Mouse (Mus musculus) liver, embryonic 16.5 days (tissue): ENCODE data around the gene Foxp4. TPM values are rescaled to one million over a fixed set of nuclear protein-coding genes. Genes with fewer than 3 reads are reported as not detected.

Source experiments
- ATAC-seq: fragments of 200-750 bp; cut with Nextera tagmentation; 2 replicates; pipeline ENCODE4 v1.8.0; 2017; ENCODE audit warnings: low read depth, mild to moderate bottlenecking, moderate number of reproducible peaks, moderate library complexity
- H3K27ac ChIP-seq: fragments of 300-500 bp; sonication (generic); 2 replicates; pipeline ENCODE4 v1.5.1; 2014; ENCODE audit warnings: mild to moderate bottlenecking, low read length
- H3K27me3 ChIP-seq: fragments of 300-500 bp; sonication (generic); 2 replicates; pipeline ENCODE4 v1.6.1; 2014; ENCODE audit warnings: low read depth, low read length, mixed read lengths; ENCODE audit not compliant: control insufficient read depth, insufficient read depth
- H3K36me3 ChIP-seq: fragments of 300-500 bp; sonication (generic); 2 replicates; pipeline ENCODE4 v1.6.1; 2014; ENCODE audit warnings: mild to moderate bottlenecking; ENCODE audit not compliant: control insufficient read depth, insufficient read depth
- H3K4me1 ChIP-seq: fragments of 300-500 bp; sonication (generic); 2 replicates; pipeline ENCODE4 v1.6.1; 2014; ENCODE audit warnings: low read depth, low read length, mixed read lengths; ENCODE audit not compliant: control insufficient read depth
- H3K4me2 ChIP-seq: fragments of 300-500 bp; sonication (generic); 2 replicates; pipeline ENCODE4 v1.6.1; 2014; ENCODE audit warnings: low read depth, low read length, mixed read lengths
- H3K4me3 ChIP-seq: fragments of 300-500 bp; sonication (generic); 2 replicates; pipeline ENCODE4 v1.5.1; 2014; ENCODE audit warnings: low read depth, mild to moderate bottlenecking, low read length
- H3K9ac ChIP-seq: fragments of 300-500 bp; sonication (generic); 2 replicates; pipeline ENCODE4 v1.6.1; 2014; ENCODE audit warnings: low read depth, low read length
- H3K9me3 ChIP-seq: fragments of 300-500 bp; sonication (generic); replicated peaks from 2 replicates; pipeline ENCODE4 v1.6.1; 2016; ENCODE audit warnings: low read length; ENCODE audit not compliant: control insufficient read depth
- WGBS: fragments of 180-500 bp; shearing (Covaris S2); extraction: QIAGEN DNeasy Blood & Tissue Kit; methylation state at CpG from one replicate; pipeline ENCODE4 v1.1.7; 2014; ENCODE audit not compliant: insufficient replicate concordance; 5-methylcytosine and 5-hydroxymethylcytosine counted together
- polyA plus RNA-seq: library from polyadenylated mRNA; unstranded; fragments of >200 nt; fragmentation: Nextera tagmentation; extraction: Ambion mirVana; gene quantifications from 2 replicates; pipeline ENCODE4 v1.2.1, GENCODE M21; 2015

Foxp4 gene
- polyA plus RNA-seq, 1 experiment from 2014 or later, result 4.0 TPM

DNA sequence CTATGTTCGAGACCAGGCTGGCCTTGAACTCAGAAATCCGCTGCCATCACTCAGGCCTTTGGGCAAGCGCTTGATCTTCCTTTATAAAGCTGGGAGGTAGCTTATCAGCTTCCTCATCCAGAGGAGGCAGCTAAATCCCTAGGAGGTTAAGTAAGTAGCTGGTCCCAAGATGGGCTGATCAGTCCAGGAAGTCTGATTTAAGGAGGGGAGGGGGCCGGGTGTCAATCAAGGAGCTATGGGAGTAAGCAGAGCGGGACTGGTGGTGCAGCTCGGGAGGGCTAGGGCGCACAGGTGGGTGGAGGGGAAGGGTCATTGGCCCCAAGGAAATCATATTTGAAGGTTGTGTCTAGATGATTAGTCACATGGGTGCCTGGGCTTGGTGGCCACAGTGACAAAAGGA lies 35.8 kb downstream of the Foxp4 start:
- Histone ChIP-seq H3K9me3 (no peaks in the 10 kb centered on the region), H3K4me3 (no peak overlapping the region), H3K4me2 (no peak overlapping the region), H3K27ac (peak overlapping the region; percentile 15; the same call in 1 of the 2 replicates), H3K36me3 (no peaks in the 10 kb centered on the region), H3K4me1 (peaks cover 14% of the 10 kb centered on the region), H3K9ac (no peak overlapping the region), H3K27me3 (no peaks in the 10 kb centered on the region)
- WGBS, result 70% methylated on average over 7 of the region's 7 CpGs
- ATAC-seq, result no peak

DNA sequence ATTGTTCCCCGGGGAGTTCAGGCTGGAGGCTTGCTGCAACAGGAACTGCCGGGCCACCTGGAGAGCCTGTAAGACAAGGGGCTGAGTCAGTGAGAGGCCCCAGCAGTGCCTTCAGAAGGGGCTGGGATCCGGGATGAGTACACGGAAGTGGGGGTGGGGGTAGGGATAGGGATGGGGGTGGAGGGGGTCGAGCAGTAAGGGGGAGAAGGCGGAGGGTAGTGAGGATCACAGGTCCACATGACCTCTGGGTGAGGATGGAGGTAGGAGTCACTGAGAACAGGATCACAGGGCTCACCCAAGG lies 36.3 kb downstream of the Foxp4 start:
- no peaks in the 10 kb centered on the region for H3K27me3 ChIP-seq
- H3K9me3 ChIP-seq, result no peaks in the 10 kb centered on the region
- ATAC-seq, result peak; percentile 20; the same call in 1 of the 2 replicates
- peaks cover 14% of the 10 kb centered on the region for H3K4me1 ChIP-seq
- H3K9ac ChIP-seq, result no peak overlapping the region
- H3K4me3 ChIP-seq, result no peak overlapping the region
- H3K27ac ChIP-seq, result 0 out of 2 replicates have a peak overlapping the region, but pooled peaks have one; percentile 22
- no peaks in the 10 kb centered on the region for H3K36me3 ChIP-seq
- WGBS, result 17% methylated on average over 6 of the region's 6 CpGs
- H3K4me2 ChIP-seq, result no peak overlapping the region

DNA sequence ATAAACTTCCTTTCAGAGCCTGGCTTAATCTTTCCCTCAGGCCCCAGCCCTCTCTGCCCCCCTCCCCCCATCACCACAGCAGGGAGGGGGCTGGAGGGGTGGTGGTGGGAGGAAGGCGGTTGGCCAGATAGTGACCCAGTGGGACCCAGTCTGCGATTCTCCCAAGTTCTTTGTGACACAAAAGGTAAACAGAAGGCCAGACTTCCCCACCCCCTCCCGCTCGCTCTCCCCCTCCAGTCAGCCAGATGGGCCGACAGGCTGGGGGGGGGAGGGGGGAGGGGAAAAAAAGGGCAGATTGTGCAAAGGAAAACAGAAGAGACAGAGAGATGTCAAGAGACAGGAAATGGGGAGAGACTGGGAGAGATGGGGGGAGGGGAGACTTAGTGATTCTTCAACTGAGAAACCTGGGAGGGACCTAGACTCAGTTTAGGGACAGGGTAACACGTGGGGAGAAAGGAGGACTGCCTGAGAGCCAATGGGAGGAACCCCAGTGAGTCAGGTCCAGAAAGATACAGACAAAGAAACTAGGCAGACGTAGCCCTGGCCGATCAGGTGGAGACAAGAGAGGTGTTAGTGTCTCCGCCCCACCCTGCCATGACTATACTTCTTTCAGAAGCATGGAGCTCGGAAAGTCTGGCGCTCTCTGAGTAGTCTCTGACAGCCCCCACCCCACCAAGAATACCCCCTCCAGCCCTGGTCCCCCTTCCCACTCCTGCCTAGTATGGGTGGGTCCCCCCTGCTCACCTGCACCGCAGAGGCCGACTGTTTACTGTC lies 36.9 kb downstream of the Foxp4 start:
- WGBS, result 21% methylated on average over 12 of the region's 13 CpGs

DNA sequence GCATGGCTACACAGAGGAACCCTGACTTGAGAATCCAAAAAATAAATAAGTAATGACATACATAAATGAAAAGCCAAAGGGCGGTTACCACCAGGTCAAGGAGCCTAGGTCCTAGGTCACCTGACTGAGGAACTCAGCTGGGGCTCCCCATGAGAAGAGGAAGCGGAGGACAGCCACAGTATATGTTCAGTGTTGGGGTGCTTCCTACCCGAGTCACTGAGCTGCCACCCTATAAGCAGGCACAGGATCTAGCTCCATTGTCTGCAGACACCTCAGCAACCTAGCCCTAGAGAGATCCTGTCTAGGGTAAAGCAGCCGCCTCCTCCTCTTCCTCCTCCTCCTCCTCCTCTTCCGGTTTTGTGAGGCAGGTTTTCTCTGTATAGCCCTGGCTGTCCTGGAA lies 41.3 kb downstream of the Foxp4 start:
- no peak for ATAC-seq
- Histone ChIP-seq H3K27ac (no peak overlapping the region), H3K36me3 (no peaks in the 10 kb centered on the region), H3K9ac (no peak overlapping the region), H3K27me3 (no peaks in the 10 kb centered on the region), H3K4me3 (no peak overlapping the region), H3K4me1 (peaks cover 6% of the 10 kb centered on the region), H3K9me3 (no peaks in the 10 kb centered on the region), H3K4me2 (no peak overlapping the region)
- 62% methylated on average over 5 of the region's 5 CpGs for WGBS

More for the DNA sequence above, 36.9 kb downstream of the Foxp4 start:
- Histone ChIP-seq H3K4me3 (no peak overlapping the region), H3K9me3 (no peaks in the 10 kb centered on the region), H3K4me2 (no peak overlapping the region), H3K9ac (no peak overlapping the region), H3K27ac (peak overlapping the region; percentile 22; the same call in 1 of the 2 replicates), H3K4me1 (peaks cover 14% of the 10 kb centered on the region), H3K27me3 (no peaks in the 10 kb centered on the region), H3K36me3 (no peaks in the 10 kb centered on the region)
- ATAC-seq, result peak; percentile 25

DNA sequence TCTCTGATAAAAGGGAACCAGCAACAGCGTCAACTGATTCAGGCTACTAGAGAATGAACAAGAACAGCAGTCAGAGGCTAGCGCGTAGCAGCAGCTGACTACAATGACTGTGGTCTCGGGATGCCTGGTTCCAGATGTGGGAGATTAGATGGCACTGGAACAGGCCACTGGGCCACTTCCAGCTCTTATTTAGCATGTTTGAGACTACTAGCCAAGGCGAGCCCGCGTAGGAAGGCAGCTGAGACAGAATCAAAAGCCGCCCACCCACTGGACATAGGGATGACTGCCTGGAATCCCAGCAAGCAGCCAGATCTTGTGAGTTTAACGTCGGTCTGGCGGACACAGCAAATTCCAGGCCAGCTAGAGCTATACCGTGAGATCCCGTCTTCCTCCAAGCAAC lies 43.1 kb downstream of the Foxp4 start:
- WGBS, result 79% methylated on average over 13 of the region's 13 CpGs
- Histone ChIP-seq H3K4me2 (no peak overlapping the region), H3K4me1 (no peaks in the 10 kb centered on the region), H3K36me3 (no peaks in the 10 kb centered on the region; the same call in 1 of the 2 replicates), H3K4me3 (no peak overlapping the region), H3K9me3 (no peaks in the 10 kb centered on the region), H3K9ac (no peak overlapping the region), H3K27me3 (no peaks in the 10 kb centered on the region), H3K27ac (no peak overlapping the region)
- no peak for ATAC-seq

DNA sequence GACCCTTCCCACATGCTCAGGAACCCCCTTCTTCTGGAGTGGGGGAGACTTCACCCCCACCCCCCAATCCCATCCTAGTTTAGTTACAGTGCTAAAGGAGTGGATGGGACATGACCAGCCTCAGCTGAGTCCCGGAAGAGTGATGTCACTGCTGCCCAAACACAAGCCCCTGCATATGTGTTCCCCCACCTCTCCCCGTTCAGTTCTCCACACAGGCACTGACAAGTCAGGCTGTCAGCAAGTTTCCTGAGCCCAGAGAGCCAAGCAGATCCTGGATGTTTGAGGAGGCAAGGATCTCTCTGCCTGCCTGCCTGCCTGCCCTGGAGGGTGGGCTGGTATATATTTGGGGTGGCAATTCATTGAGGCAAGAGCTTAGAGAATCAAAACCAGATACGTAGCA lies 45.2 kb downstream of the Foxp4 start:
- no peaks in the 10 kb centered on the region for H3K4me1 ChIP-seq
- no peaks in the 10 kb centered on the region; the same call in 1 of the 2 replicates for H3K36me3 ChIP-seq
- H3K27ac ChIP-seq, result no peak overlapping the region
- WGBS, result 51% methylated on average over 3 of the region's 3 CpGs
- no peaks in the 10 kb centered on the region for H3K9me3 ChIP-seq
- no peak overlapping the region for H3K4me3 ChIP-seq
- no peak for ATAC-seq
- H3K27me3 ChIP-seq, result no peaks in the 10 kb centered on the region
- H3K9ac ChIP-seq, result no peak overlapping the region
- no peak overlapping the region for H3K4me2 ChIP-seq

DNA sequence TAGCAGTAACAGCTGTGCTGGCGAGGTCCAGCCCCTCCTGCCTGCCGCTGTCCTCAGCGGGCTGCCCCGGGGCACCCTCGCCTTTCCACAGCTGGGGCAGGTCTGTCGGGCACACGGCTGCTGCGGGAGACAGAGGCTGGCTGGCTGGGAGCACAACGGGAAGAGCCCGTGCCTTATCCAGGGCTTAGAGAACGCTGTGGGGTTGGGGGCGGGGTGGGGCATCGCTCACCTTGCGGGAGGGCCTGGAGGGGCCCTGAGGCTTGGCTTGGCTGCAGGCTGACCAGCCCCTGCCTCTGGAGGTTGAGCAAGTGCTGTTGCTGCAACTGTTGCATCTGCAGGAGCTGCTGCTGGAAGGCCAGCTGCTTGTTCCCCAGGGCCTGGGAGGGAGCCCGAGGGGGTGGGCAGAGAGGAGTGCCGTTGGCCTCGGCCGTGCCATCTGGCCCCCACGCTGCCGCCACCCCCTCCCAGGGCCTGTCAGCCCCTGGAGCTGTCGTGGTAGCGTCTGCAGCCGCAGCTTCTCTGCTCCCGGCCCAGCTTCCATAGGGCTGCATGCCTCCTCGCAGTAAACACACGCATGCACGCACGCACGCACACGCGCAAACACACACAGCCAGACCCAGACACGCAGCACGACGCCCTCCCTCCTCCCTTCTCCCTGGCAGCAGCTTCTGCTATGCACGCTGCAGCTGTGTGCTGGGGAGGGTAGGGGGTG lies 45.9 kb downstream of the Foxp4 start:
- no peaks in the 10 kb centered on the region; the same call in 1 of the 2 replicates for H3K36me3 ChIP-seq
- 0 out of 2 replicates have a peak overlapping the region, but pooled peaks have one; percentile 3 for H3K4me2 ChIP-seq

DNA sequence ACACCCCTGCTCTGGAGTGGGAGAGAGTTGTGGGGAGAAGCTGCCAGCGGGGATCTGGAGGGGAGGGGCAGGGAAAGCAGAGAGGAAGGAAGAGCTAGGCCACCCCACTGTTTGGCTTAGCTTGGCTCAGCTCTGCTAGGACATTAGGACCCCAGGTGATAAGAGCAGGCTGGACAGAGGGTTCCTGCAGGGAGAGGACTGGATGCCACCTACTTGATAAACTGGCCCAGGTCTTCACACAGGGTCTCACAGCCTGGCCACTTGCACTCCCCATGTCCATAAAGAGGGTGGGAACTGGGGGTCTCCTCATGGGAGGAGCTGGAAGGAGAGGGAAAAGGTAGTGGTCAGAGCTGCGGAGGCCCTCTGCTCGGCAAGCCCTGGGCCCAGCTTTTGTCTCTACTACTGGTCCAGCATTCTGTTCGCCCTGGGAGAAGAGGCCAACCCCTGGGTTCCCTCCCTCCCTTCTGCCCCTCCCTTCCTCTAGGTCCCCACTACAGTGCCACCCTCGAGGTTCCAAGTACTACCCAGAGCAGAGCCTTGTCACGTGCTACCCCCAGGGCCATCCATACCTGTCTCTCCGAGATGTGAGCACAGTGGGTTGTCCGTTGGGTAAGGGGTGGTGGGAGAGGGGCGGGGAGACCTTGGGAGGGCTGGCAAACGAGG lies 46.6 kb downstream of the Foxp4 start:
- Histone ChIP-seq H3K9me3 (no peaks in the 10 kb centered on the region), H3K4me1 (peaks cover 6% of the 10 kb centered on the region), H3K36me3 (no peaks in the 10 kb centered on the region; the same call in 1 of the 2 replicates), H3K9ac (no peak overlapping the region), H3K27ac (no peak overlapping the region), H3K27me3 (no peaks in the 10 kb centered on the region), H3K4me2 (0 out of 2 replicates have a peak overlapping the region, but pooled peaks have one; percentile 3), H3K4me3 (no peak overlapping the region)
- no peak for ATAC-seq
- WGBS, result 48% methylated on average over 10 of the region's 10 CpGs

More for the DNA sequence above, 45.9 kb downstream of the Foxp4 start:
- H3K4me1 ChIP-seq, result peaks cover 4% of the 10 kb centered on the region; the same call in 1 of the 2 replicates
- ATAC-seq, result no peak; the same call in 1 of the 2 replicates
- no peak overlapping the region for H3K9ac ChIP-seq
- no peak overlapping the region for H3K27ac ChIP-seq
- 0 out of 2 replicates have a peak overlapping the region, but pooled peaks have one; percentile 2 for H3K4me3 ChIP-seq
- H3K9me3 ChIP-seq, result no peaks in the 10 kb centered on the region
- no peaks in the 10 kb centered on the region for H3K27me3 ChIP-seq
- WGBS, result 64% methylated on average over 35 of the region's 35 CpGs
